Mouse (Mus musculus) cerebellum, postnatal 25 days (tissue): ENCODE measurements around the gene March10.

Experiments
- DNase-seq, 2 experiments: peaks; one replicate each; pipeline ENCODE4 v3.0.0; 2021; ENCODE audit warnings: mixed read lengths in 2 of 2

March10 gene

DNA sequence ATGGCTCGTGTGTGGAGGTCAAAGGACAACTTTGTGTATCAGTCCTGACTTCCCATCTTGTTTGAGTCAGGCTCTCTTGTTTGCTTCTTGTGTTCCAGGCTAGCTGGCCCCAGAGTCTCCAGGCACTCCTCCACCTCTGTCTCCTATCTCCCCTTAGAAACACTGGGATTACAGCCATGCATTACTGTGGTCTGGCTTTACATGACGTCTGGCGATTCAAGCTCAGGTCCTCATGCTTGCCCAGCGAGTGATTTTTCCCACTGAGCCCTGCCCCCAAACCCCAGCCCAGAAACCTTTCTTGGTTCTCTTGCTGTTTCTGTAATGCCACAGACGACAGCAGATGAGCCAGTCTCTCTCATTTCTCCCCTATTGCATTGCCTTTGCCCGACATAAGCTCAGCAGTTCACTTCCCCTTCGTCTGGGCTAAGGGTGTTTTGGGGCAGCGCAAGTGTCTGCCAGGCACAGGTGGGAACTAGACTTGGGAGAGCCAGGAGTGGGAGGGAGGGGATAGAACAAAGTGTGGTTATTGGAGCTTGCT, 8.0 kb upstream of the March10 start:
- DNase-seq: no peak

DNA sequence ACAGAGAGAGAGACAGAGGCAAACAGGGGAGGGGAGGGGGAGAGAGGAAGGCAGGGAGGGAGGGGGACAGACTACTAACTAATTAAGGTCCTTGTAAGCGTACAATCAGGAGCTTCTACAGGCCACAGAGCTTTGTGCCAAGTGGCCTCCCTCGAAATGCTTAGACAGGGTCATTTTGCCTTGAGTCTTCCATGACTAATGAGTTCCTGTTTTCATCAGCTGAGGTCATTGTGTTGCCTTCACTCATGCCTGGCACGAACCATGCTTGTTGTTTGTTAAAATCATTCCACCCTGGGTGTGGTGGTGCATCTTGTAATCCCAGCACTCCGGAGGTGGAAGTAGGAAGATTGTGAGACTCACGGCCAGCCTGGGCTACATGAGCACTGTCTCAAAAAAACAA, 3.4 kb upstream of the March10 start:
- DNase-seq: no peak

- no peak for DNase-seq
These were observed 506 bp upstream of the March10 start for GRCm38 (mm10) chr11:105457041-105457440.

GRCm38 (mm10) chr11:105455118-105455517, 1.4 kb downstream of the March10 start:
- no peak for DNase-seq

DNA sequence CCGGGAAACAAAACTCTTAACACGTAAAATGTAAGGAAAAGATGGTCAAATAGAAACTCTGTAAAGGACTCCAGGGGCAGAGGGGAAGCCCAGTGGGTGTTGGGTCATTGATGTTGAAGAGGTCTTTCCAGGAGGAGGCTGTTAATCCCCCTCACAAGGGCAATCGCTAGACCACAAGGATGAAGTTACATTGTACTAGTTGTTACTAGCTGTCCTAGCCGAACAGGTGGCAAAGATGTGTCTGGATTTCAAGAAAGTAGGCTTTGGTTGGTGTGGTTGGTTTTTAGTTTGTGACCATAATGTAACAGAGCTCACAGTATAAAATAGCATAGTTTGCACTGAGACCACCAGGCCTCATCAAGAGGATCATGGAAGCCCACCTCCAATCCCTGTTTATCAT, 3.5 kb downstream of the March10 start:
- DNase-seq: no peak

DNA sequence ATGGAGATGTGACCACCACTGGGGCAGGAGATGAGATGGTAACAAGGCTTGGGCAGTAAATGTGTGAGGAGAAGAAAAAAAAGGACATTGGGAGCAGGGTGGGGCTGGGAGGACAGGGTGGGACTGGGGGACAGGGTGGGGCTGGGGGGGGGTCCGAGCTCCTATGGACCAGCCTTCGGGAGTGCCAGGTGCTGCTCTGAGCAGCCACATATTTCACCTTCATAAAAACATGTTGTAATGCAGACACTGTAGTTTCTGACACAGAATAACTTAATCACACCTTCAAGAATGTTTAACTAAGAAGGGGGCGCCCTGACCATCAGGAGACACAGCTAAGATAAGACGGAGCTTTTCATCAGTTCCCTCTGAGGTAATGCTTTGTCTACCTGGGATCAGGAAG, 4.0 kb downstream of the March10 start:
- DNase-seq: no peak

DNA sequence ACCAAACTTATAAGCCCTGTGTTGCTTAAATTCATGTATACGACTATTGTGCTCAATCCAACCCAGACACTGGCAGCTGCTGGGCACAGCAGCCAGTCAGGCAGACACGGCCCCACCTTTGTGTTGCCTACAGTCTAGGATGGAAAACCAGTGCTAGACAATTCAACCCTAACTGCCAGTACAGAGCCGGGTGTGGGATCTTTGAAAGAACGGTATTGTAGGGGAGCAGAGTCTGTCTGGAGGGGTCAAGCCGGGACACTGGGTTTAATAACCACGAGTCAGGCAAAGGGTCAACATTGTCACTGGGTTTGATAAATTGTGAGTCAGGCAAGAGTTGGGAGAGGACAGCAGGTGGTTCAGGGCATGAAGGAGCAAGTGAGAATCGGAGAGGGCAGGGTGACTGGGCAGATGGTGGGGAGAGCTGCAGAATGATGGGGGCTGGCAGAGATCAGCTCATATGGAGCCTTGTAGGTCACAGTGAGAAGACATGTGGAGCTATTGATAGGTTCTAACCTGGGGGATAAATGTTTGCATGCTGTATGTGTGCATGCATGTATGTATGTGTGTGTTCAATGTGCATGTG, 4.9 kb downstream of the March10 start:
- DNase-seq: no peak

DNA sequence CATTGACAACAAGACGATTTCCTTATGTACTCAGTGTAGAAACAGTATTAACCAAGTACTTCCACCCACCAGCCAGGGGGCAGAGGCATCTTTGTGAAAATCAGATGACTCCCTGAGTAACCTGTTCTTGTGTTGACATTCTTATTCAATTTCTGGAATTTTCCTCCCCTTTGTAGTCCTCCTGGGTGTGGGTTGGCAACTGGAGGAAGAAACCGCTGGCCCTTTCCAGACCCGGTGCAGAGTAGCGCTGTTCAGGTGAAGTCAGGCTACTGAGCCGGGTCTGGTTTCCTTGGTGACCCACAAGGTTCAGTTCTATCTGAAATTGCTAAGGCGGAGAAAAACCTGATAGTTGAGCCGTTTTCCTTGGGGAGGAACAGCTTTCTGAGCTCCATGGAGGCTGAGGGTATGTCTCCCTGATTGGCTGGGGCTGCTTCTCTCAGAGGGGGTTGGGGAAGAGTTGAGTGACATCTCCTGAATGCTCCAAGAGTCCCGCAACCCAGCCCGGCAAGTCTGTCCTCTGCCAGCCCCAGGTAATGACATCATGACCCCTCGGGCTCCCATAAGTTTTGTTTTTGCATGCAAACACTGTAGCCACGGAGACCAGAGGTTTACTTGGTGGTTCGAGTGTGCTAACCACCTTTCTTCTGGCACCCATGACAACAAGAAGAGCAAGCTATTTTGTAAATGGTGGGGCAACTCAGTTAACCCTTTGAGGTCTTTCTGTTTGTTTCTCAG, 6.8 kb downstream of the March10 start:
- no peak for DNase-seq

DNA sequence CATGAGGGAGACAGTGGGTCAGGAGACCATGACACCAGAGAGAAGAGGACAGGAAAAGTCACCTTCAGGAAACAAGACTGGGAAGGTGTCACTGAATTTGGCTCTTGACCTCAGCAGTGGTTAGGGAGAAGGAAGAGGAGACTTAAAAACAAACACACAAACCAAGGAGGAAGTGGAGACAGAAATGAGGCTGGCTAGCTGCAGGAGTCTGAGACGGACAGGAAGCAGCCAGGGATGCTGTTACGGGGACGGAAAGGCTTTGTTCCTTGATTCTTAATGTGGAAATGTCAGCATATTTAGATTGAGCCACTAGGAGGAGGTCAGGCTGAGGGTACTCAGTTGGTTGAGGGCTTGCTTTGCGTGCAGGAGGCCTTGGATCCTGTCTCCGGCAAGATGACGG, 8.9 kb downstream of the March10 start:
- no peak for DNase-seq

DNA sequence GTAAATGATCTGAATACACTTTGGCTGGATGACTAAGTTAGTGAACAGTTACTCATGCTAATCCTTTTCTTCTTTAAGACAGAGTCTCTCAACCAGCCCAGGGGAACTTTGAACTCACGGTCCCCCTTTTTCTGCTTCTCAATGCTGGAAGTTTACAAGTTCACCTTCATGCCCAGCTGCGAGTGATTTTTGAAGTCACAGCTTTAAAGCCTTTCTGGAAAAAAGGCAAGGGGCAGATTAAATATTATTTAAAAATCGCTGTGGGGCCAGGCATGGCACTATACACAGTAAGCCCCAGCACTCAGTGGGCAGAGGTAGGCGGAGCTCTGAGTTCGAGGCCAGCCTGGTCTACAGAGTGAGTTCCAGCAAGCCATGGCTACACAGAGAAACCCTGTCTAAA, 10.3 kb downstream of the March10 start:
- DNase-seq: no peak

DNA sequence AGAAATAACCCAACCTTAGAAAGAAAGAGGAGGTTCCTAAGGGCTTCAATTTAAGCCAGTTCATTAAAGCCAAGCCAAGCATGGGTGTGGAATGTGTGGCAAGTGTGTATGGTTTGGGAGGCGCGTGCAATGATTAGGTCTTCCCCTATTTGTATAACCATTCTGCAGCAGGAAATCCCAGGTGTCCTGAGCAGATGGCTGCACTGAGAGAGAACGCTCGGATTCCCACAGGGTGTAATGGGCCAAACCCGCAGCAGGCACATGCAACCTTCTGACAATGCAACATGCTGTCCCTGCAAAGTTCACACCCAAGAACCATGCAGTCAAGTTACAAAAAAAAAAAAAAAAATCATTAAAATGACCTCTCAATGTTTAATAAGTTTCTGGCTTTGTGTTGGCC, 10.8 kb downstream of the March10 start:
- peak; percentile 73 to 78 for DNase-seq

DNA sequence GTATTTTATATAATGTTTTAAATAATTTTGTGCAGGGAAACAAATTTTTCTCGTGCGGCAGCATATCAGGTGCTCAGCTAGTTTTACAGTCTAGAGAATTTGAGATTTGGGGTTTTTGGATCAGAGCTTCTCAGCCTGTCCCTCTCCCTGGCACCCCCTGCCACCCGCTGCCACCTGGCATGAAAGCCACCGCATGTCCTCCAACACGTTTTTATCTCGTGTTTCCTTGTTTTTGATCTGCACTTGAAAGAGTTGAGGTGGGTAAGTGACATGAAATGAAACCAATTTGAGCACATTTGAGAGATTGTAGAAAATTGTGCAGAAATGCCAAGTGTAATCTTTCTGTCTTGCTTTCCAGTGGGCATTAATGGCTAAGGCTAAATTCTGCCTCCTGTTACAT, 11.6 kb downstream of the March10 start:
- DNase-seq: peak; percentile 42 to 59

DNA sequence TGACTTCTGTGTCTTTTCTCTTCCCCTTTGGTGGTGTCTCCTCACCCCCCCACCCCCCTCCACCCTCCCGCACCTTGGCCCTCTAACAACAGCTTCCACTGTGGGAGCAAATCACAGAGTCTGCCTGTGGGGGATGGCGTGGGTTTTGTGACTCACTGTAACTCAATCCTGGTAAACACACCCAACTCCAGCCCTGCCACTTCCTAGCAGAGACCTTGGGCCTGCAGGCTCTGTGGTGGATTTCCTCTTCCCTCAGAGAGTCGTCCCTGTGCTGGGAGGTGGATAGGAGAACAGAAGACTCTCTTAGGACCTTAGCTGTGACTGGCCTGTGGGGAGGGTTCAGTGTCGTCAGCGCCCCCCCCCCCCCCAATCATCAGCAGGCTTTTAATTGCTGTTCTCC, 13.0 kb downstream of the March10 start:
- no peak for DNase-seq

DNA sequence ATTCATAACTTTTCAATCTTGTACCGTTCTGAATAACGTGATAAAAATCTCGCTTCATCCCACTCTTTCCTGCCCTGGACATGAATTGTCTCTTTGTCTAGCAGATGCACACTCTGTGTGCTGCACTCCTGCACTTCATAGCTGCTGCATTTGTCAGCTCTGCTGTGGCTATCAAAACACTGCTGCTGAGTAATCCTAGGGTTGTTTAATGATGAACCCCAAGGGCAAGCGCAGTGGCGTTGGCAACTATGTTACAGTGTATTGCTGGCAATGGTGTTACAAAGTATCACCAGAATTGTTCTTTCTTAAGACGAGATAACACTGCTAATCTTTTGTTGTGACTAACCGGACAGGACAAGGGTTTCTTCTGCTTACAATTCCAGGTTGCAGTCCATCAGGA, 16.7 kb downstream of the March10 start:
- DNase-seq: no peak

- DNase-seq: no peak
These were observed 17.6 kb downstream of the March10 start for GRCm38 (mm10) chr11:105438907-105439306.

DNA sequence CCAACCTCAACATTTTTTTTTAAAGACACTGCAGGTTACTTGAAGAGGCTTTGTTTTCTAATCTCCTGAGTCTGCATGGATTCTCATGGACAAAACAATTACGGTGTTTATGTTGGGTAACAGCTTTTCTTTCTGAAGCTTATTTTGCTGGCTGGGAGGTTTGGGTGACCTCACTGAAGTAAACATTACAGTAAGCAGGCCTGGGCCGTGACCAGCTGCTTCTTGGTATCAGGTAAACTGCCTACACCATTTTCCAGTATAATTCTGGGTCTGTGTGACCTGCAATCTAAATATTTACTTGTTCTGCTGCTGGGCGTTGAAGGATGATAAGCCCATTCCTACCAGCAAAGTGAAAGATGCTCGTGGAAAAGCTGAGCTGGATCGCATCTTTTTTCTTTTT, 30.1 kb downstream of the March10 start:
- DNase-seq: no peak

DNA sequence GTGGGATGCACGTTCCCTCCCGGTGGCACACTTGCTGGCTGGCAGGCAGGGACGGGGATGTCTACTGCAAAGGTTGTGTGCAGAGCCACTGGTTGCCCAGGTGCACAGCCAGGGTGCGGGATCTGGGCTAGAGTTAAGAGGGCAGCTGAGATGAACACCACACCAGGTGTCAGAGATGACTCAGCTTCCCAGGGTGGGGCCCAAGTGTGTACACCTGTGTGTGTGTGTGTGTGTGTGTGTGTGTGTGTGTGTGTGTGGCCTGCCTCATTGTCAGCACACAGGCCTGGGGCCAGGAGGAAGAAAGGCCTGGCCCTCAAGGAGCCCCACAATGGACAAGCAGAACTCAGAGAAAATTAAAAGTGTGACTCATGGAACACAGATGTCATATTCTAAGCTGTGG, 31.9 kb downstream of the March10 start:
- DNase-seq: no peak

GRCm38 (mm10) chr11:105420671-105421450, 35.7 kb downstream of the March10 start:
- no peak for DNase-seq

DNA sequence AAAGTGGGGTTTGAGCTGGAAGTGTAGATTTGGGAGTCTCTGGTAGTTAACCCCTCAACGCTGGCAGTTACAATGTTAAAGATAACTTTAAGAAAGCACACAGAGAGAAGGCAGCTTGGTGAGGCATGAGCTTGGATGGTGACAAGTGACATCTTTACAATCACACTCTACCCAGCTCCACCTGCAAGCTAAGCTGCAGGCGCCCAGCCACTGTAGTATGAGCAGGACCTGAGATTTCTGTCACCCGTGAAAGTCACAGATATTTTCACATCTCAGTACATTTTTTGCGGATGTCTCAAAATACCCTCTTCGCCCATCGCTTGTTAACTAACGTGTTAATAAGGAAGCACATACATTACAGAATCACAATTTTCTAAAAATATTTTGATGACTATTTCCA, 36.6 kb downstream of the March10 start:
- no peak for DNase-seq

DNA sequence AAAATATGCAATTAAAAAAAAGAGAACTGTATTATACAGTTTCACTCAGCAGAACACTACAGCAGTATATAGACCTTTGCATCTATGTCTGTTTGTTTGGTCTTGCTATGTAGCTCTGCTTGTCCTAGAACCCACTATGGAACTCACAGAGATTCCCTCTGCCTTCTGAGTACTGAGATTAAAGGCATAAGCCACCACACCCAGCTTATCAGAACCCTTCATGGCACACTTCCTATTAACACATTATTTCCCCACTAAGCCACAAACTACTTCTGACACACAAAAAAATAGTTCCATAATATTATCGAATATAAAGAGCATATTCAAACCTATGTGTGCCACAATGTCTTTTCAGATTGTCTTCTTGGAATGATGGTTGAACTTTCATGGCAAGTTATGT, 42.5 kb downstream of the March10 start:
- DNase-seq: no peak

- DNase-seq: no peak
These were observed 47.1 kb downstream of the March10 start for GRCm38 (mm10) chr11:105409408-105409807.

DNA sequence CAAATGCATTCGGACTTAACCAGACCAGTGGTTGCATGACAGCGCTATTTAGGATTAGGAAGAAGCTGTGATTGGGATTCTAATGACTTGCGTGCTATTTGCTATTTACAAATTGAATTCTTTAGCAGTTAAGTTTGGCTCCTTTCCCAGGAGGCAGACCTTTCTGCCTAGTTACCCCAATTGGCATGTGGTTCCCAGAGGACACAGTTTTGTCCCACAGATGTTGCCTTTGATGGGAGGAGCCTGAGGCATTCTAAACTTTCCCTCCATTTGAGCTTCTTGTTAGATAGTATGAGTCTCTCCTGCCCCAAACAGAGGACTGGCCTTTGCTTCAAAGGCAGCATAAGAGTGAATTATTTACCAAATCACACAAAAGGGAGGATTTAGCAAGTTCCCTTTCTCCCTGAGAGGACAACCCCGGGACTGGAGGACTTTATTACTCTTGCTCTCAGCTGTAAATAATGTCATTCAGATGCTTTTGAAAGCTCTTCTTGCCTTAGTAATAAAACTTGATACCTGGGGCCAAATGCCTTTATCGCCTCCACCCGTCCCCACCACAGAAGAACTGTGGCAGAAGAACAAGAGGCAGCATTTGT, 48.6 kb downstream of the March10 start:
- no peak for DNase-seq

DNA sequence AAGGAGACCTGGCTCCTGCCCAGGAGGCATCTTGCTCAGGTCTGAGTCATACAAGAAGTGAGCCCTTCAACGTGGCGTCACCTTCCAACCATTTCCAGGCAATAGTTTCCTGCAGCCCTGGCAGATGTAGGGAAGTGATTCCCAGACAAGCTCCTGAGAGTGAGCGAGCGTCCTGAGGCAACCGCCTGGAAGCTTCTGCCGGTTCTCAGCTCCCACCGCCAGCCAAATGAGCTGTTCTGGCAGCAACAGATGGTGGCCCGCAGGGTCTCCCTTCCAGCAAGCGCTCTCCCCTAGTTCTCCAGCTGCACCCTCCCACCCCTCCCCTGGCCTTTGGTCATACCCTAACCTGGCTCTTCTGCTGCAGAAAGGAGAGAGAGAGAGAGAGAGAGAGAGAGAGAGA, 54.2 kb downstream of the March10 start:
- DNase-seq: peak; percentile 16 to 44
